Mouse (Mus musculus) 3134 (cell line): ENCODE data around the gene Ift81.

Experiments
- DNase-seq: peaks from one replicate; pipeline ENCODE4 v3.0.0-alpha.2; 2011; ENCODE audit warnings: low spot score; ENCODE audit not compliant: insufficient read length; ENCODE audit errors: extremely low read depth

Gene Ift81

GRCm38 (mm10) chr5:122550460-122550859 is 63.9 kb downstream of the Ift81 start:
- DNase-seq: no peak

DNA sequence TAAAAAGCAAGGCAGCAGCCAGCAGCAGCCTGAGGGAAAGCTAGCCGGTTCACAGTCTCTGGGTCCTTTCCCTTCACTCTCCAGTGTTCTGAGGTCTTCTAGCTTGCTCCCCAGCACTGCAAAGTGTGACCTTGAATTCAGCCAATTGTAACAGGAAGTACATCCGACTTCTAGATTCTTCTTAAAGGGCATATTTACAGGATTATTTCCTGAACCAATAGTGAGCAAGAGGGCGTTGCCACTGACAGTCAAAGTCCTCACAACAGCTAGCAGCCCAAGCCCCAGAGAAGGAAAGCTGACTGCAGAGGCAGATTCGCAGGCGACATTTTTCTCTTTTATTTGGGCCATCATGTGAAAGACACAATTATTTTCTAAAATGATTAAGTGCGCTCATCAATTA is 65.6 kb downstream of the Ift81 start:
- DNase-seq: no peak

DNA sequence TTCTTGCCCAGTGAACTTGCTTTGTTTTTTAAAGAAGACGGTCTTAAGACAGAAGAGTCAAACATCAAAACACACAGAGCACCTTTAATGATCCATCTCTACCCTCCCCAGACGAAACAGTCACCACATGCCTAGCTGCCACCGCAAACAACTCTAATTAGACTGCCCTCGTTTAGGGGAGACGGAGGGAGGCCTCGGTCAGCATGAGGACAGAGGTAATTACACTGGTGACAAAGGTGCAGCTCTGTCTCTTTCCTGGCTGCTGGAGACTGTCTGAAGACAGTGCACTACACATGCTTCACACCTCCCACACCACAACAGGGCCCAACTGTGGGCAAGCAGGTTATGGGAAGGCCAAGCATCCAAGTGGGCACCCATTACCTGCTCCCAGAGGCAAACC is 66.5 kb downstream of the Ift81 start:
- no peak for DNase-seq

DNA sequence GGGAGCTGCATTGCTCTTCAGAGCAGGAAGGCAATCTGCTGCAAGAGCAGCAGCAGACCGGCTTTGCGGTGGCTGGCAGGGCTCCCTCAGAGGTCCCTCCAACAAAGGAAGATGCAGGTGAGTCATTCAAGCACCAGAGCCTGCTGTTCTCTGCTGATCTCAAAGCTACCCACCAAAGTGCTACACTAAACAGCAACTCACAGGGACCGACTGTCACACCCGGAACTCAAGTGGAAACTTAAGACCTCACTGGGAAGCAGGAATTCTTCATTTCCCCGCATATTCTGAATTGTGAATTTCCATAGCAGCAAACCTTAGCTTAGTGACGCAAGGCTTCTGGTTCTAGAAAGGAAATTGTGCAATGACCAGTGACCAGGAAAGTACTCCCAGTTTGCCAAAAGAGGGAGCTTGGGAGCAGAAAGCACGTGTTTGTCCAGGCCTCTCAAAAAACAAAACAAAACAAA is 67.0 kb downstream of the Ift81 start:
- DNase-seq: peak; percentile 77

DNA sequence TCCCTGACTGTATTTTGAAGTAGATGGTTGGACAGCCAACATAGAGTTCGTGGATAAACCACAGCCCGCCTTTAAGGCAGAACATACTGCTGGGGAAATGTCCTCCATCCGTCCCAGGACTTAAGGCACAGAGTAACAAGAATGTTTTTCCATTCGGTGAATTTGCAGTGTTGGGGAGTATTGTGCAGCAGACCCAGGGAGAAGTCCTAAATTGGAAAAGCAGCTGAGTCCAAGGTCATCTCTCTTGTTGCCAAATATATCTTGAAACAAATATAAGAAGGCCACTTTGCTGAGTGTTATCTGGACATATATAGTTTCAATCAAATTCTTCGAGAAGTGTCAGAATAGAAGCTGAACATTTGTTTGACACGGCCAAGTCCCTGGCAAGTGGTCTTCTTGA is 70.9 kb downstream of the Ift81 start:
- DNase-seq: no peak

DNA sequence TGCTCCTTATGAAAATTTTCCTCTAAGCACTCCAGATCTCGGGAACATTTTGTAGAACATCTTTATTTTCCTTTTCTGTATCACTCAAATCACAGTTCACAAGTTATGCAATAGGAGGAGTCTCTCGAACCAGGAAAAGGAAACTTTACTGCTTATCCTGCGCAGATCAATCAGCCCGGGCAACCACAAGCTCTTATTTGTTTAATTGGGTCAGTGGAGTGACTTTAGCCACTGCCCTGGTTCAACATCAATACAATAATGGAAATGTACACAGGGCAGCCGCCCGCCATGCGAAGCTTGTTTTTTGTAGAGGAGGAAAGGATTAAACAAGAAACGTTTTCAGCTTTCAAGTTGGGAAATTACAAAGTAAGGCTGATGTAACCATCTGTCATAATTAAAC is 72.4 kb downstream of the Ift81 start:
- DNase-seq: no peak

- DNase-seq: no peak
These were observed 76.2 kb downstream of the Ift81 start for GRCm38 (mm10) chr5:122538077-122538476.

- no peak for DNase-seq
These were observed 76.7 kb downstream of the Ift81 start for GRCm38 (mm10) chr5:122537654-122538053.

- DNase-seq: no peak
These were observed 80.4 kb downstream of the Ift81 start for GRCm38 (mm10) chr5:122533884-122534283.

- no peak for DNase-seq
These were observed 84.3 kb downstream of the Ift81 start for GRCm38 (mm10) chr5:122529913-122530604.

DNA sequence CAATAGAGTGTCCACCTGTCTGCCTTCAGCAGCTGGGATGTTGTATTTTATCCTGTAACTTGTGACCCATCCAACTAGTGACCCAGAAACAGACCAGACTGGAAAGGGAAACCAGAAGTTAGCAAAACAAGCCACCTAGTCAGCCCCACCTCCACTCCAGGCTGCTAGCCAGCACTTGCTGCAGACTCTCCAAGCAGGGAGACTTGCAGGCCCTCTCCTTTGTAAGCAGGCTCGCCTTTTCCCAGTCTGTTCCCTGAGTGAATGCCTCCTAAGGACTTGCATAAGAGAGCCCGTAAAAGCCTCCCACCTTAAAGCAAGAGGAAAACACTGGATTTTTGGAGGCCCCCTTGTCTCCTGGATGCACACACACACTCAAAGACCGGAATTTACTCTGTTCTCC is 85.0 kb downstream of the Ift81 start:
- no peak for DNase-seq

DNA sequence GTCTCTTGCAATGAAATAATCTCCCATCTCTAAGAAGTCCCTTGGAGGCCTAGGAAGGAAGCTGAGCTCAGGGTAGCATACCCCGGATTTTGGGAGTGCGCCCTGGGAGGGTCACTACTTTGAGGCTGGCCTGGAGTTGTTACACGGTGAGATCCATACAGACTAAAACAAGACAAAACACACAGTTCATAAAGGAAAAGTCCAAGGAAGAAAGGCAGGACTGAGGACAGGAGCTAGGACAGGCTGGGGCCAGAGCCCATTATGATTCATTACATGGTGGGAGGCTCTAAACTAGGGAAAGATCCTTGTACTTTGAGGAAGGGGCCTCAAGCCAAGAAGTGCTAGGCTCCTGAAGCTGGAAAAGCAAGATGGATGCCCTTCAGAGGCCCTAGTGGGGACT is 85.7 kb downstream of the Ift81 start:
- DNase-seq: no peak

DNA sequence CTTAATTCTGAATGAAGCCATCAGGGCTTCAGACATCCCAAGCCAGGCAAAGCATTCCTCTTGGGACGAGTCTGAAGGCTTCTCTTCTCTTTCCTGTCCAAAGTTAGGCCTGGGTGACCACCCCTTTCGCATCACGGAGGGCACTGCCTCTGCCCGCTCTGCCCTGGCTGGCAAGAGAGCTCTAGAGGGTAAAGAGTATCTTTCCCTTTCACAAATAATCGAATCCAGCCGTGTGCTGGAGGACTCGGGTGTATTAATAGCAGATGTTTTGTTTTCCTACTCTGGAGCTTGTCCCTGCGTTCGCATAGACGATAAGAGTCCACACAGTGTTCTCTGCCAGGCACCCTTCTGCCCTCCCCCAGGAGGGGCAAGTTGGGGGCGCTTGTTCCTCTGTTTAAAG is 86.6 kb downstream of the Ift81 start:
- no peak for DNase-seq

DNA sequence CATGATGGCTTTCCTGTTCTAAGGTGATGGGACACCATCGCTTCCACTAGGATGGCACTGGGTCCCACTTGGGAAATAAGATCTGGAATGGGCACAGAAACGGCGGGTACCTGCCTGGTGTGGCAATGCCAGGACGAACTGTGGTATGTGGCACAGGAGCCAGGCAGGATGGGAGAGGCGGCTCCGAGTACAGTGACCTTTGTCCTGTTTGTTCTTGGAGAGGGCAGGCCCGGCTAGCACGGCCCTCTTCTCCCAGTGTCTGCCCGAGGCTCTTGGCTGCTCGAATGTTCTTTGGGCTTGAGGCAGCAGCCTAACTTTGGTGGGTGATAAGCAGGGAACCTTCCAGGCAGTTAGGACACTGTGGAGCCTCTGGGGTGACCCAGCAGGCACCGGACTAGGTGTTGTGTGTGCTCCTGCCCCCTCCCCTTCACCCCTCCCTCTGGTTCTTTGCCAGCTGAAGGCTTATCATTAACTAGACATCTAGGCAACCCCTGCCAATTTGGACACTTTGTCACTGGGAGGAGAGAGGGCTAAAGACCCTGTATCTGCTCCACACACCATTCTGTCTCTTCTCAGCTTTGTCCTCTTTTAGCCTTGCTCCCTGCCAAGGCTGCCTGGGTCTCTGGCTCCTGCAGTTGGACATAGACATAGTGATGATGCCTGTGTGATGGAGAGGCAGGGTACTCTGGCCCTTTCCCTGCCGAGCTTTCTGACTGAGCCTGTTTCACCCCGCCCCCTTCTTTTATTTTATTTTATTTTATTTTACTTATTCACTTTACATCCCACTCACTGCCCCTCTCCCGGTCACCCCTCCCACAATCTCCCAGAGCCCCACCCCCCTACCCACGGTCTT is 87.2 kb downstream of the Ift81 start:
- no peak for DNase-seq

GRCm38 (mm10) chr5:122526405-122526804 is 87.9 kb downstream of the Ift81 start:
- no peak for DNase-seq

DNA sequence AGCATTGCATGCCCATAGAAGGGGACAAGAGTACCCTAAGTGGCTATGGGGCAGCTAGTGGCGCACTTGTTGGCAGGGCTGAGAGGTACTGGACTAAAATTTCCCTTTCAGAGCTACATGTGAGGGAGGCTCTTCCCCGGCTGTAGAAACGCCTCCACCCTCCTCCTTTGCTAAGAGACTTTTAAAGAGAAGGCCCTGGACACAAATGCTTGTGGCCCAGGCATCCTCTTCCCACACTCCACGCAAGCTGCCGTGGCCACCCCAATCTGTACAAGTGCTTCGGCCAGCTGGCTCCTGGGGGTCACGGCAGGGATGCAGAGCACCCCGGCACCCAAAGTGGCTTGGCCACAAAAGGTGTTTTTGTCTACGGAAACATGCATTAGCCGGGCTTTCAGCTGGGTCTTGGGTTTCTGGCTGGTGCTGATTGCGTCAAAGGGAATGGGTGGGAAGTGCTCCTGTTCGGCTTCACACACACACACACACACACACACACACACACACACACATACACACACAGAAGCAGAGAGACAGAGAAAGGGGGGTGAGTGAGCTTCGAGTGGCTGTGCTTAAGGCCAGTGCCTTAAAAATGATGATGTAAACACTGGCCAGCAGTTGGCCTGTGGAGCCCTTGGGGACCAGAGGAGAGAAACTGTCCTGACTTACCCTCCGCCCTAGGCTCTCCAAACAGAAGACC is 88.9 kb downstream of the Ift81 start:
- no peak for DNase-seq

DNA sequence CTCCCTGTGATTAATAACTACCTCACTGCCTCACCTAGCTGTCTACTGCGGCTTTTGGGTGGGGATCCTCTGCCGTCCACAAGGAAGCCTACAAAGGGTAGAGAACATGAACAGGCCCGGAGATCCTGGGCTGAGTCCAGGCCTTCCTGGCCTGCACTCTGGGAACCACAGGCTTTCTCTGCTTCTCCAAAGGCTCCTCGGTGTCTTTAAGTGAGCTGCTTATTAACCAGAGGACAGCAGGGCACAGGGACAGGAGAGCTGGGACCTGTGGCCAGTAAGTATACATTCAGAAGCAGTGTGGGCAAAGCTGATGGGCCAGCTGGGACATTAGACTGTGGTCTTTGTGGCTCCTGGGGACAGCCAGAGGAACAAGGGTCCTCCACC is 89.5 kb downstream of the Ift81 start:
- no peak for DNase-seq

DNA sequence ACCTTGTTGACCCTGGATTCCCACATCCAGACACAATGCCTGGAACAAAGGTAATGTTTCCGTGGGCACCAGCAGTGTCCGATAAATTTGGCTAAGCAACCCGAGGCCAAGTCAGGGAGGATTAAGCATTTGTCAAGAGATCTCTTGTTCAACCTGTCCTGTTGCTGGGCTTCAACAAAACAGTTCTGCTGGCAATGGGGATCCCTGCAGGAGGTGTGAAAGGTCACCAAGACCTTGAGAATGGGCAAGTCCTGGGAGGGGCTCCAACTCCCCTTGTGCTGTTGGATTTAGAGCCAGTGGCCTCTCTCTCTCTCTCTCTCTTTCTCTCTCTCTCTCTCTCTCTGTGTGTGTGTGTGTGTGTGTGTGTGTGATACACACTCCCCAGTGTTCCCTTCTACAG is 90.1 kb downstream of the Ift81 start:
- DNase-seq: no peak

DNA sequence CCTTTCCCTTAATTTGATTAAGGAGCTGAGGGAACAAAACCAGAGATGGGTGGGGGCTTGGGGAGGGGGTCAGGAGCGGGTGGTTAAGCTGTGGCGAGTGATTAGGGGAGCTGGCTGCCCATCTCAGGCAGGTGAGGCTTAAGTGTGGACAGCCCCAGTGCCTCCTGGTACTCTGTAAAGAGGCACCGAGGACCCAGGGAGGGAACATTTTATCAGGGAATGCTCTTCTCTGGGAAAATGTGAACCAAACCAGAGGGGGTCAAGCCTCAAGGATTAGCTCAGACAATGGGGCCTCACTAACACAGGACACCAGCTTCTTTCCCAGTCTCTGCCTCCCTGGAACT is 93.2 kb downstream of the Ift81 start:
- DNase-seq: no peak

DNA sequence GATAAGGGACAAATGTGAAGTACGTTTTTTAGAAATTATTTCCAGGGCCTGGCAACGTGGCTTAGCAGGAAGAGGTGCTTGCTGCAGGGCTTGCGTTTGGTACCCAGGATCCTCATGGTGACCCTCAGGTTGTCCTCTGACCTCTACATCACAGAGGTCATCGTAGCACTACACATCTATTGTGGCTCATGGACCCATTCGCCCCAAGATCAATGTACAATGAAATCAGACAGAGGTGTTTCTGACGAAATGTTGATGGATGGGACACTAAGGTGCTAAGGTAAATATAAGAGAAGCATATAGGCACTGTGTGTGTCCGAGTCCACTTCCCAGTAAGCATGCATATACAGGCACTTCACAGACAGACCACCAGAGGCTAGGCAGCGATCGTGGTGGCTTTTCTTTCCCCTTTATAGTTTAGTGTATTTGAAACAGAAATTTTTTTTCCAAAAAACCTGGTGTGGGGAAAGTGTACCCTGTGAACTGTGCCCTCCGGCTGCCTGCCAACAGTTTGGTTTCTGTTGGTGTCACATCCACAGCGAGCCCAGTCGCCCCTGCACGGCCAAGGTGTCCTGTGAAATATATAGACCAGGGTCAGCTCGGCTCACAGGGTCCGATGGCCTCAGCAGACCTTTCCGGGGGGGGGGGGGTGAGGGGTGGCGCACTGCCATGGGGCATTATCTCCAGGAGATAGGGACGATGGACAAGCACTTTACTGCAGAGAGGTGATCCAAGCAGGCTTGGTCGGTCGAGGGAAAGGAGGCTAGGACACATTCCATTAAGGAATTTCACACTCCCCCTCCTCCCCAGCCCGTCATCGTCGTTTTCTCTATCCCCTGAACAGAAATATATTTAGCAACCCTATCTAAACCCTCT is 93.8 kb downstream of the Ift81 start:
- no peak for DNase-seq
